Mouse (Mus musculus) right cerebral cortex, postnatal 10 days (tissue): ENCODE measurements around the gene Gm49340.
"Not testable (repeated sequence)": the region's sequence is repeated elsewhere in the genome, so short reads cannot be mapped to it uniquely, and the experiment has no call there.

Experiments
- DNase-seq, 2 experiments: peaks; one replicate each; pipeline ENCODE4 v3.0.0; 2021; ENCODE audit warnings: low spot score in 2 of 2

Gm49340 gene

GRCm38 (mm10) chr11:73329442-73329841 is at the start of gene Gm49340, which contains the start of the genes Aspa and Spata22:
TSS of gene Gm49340 (plus strand) at chr11:73329741.
TSS of gene Aspa (minus strand) at chr11:73329596.
TSS of gene Spata22 (plus strand) at chr11:73329741.
- no peak for DNase-seq

DNA sequence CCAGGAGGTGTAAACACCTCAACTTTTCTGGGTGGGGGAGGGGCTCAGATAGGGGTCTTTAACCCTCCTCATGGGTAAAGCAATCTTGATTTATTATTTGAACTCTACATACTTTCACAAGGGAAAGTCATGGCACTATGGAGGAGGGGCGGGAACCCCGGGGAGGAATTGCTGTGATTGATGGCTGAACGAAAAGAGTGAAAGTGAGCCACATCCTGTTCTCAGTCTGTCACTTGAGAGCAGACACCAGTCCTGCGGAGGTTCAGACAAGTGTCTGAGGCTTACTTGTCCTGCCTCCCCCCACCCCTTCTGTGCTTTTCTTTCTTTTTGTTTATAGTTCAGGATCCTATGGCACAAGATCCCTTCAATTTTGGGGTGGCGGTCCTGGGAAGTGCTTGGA is 48.8 kb upstream of the Gm49340 start:
- no peak for DNase-seq

DNA sequence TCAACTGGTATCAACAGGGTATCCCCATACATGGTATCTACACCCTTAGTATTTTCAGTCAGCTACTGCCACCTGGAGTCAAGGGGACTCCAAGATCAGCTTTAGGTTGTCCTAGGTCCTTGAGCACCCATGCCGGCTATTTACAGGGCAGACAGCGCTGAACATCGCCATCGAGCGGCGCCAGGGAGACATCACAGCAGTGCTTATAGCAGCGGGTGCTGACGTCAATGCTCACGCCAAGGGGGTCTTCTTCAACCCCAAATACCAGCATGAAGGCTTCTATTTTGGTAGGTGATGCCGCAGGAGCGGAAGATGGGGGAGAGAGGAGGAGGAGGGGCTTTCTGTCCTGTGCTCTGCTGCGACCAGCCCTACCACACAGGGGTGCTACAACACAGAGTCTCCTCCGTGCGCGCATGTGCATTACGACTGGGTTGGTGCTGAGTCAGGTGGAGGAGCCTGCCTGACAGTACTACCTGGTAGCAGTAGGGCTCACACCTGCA is 48.0 kb upstream of the Gm49340 start:
- DNase-seq, result peak; percentile 83 to 90

GRCm38 (mm10) chr11:73283369-73283768 is 46.2 kb upstream of the Gm49340 start:
- no peak for DNase-seq

DNA sequence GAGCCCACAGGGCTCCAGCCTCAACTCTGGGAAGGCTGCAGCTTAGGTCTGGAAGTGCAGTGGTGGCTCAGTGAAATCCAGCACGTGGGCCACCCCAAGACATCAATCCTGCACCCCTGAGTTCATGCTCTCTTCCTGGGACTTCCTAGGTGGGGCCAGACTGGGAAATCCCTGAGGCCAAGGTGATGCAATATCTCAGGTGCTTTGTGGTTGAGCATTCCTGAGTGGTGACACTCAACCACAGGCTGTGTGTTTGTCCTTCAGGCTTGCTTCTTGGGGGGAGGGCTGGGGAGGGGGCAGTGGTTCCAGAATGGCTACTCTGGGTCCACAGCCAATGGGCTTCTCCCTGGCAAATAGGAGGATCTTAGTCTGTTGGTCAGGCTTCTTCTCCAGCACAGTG is 45.6 kb upstream of the Gm49340 start:
- DNase-seq, result no peak

DNA sequence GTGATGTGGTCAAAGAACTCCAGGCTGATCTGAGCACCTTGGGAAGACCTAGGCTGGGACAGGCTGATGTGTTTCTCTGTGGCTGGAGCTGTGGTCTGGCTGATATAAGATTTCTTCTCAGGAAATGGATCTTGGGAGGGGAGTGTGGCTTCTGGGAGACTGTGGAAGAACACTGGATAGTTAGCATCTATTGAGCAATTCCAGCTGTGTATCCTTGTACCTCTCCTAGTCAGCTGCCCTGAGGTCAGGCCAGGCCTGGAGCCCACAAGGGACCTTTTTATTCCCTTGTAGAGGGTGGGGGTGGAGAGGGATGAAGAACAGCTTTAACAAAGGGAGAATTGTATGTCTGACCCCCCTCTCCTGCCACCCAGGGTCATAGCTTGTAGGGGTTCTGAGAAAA is 45.2 kb upstream of the Gm49340 start:
- no peak for DNase-seq

DNA sequence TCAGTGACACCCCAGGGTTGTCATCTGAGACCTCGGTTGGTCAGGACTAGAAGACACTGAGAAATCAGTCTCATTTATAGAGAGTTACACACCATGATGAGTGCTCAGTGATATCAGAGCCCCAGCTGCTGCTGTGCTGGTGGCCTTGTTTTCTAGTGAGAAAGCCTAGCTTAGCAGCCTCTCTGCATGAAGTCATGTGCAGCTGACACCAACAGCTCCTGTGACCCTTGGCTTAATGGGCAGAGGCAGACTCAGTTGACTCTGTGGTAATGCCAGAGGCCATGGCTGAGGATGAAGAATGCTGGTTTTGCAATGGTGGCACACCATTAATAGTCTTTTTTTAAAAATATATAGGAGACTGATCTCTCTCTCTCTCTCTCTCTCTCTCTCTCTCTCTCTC is 39.9 kb upstream of the Gm49340 start:
- no peak for DNase-seq

- no peak for DNase-seq
Observed at GRCm38 (mm10) chr11:73303123-73303522, 26.4 kb upstream of the Gm49340 start.

- DNase-seq, result no peak
Observed at GRCm38 (mm10) chr11:73315961-73316360, 13.6 kb upstream of the Gm49340 start.

- DNase-seq, result not testable (repeated sequence)
Observed at GRCm38 (mm10) chr11:73318581-73318980, 11.0 kb upstream of the Gm49340 start.

DNA sequence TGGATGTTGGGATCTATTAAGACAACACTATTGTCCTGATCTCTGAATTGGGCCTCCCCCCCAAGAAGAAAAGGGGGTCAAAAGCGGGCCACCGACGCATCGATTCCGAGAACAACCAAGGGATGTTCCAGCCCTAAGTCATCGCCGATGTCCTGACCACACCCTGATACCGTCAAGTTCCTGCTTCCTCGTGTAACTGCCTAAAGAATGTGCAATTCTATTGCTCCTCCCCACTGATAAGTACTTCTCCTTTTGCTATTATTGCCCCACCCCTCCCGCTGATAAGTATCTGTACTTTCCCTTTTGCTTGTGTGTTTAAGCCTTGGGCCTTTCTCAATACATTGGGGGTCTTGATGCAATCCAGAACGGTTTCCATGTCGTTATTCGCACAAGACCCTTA is 8.5 kb upstream of the Gm49340 start:
- not testable (repeated sequence) for DNase-seq

DNA sequence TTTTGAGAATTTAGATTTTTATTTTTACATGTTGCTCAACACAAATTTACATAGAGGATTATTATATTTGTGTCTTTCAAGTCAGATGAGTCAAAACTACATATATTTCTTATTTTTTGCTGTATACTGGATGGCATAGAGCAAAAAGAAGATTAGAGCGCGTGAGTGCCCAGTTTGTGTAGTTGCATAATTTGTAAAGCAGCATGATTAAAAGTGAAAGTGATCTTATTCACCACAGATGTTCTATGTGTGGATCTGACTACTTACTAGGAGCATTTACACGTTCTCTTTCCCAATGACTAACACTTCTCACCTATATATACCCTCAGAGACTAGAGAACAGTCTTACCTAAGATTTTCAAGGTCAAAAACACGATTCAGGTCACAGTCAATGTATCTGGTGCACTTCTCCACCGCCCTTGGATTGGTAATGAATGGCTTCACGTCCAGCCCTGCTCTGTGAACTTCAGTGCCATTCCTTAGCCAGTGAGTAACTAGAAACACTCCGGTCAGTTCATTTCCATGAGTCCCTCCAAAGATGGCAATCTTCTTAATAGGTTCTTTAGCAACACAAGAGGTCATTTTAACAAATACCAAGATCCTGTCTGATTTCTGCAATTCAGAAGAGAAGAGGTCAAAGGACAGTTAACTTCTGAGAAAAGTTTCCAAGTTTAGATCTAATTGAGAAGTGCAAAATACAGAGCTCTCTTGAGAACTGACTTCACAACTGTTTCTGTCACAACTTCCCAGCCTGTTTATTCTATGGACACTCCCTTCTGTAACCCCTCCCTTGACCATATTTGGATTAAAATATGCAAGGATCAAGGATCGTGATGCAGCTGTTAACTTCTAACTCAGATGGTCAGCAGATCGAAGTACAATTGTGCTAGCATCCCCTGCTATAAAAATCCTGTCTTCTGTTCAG is 5.4 kb upstream of the Gm49340 start:
- no peak for DNase-seq

GRCm38 (mm10) chr11:73326485-73326886 is 3.1 kb upstream of the Gm49340 start:
- DNase-seq, result no peak

GRCm38 (mm10) chr11:73327361-73327760 is 2.2 kb upstream of the Gm49340 start:
- peak; percentile 21 to 35 for DNase-seq

GRCm38 (mm10) chr11:73333357-73333756 is 3.8 kb downstream of the Gm49340 start:
- DNase-seq, result no peak

- no peak for DNase-seq
Observed at GRCm38 (mm10) chr11:73336919-73337318, 7.4 kb downstream of the Gm49340 start.

DNA sequence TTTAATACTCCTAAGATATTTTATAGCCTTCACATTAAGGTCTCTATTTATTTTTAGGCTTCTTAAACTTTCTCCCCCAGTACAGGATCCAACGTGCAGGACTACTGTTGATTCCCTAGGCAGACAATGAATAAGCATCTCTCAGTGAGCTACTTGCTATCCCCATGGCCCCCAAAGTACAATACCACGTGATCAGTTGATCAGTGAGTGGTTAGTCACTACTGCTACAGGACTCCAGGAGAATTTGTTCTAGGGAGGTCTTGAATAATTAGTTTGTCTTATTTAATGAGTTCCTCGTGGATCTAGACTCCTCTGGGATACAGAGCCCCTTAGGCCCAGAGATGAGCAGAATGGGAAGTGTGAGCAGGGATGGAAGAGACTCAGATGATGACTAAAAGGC is 20.9 kb downstream of the Gm49340 start, which contains the start of gene Olfr20:
Gene Olfr20, plus strand, starts transcription at position 301 of the 400 bp plus-strand sequence.
- DNase-seq, result no peak

DNA sequence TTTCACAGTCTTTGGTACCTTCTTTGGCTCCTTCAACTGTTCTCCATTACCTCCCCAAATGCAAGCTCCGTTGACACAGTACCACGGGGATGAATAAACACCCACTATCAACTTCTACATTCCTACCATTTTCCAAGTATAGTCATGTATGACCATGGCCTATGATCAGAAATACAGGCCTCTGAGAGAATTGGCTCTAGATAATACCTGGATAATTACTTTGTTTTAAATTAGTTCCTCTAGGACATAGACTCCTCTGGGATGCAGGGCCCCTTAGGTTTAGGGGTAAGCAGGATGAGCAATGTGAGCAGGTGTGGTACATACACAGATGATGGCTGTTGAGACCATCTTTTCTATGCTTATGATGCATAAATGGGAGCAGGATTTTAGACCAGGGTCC is 41.4 kb downstream of the Gm49340 start, which contains the start of gene Olfr376:
Gene Olfr376, plus strand, starts transcription at position 301 of the 400 bp plus-strand sequence.
- no peak for DNase-seq

GRCm38 (mm10) chr11:73395374-73395773 is 65.8 kb downstream of the Gm49340 start:
- DNase-seq, result no peak

- no peak for DNase-seq
Observed at GRCm38 (mm10) chr11:73399514-73399913, 70.0 kb downstream of the Gm49340 start, which contains the start of gene Olfr1. TSS of gene Olfr1 (minus strand) at chr11:73399614.
